In genomic region chr9:30849444-30849843, GRCm38 (mm10) we compare ENCODE assay signal across 22 mouse cellular contexts.
DNase-seq lines count a peak whose midpoint lies in the region; ATAC-seq and TF ChIP-seq lines count a peak whose summit lies in the region.
"Had no signal": no experiment of that assay in that cellular context is flagged by ENCODE, and none has a peak within 500 bp of the region (broad histone marks: within the 10 kb centered on the region; RNA-seq: fewer than 3 reads in every experiment).

No protein-coding gene starts in this region.

- H3K9me3 ChIP-seq in kidney, embryonic 16.5 days (ENCODE audit: low read length), result no peaks in the 10 kb centered on the region
- H3K9me3 ChIP-seq in forebrain, embryonic 11.5 days (ENCODE audit: control insufficient read depth, low read length), result no peaks in the 10 kb centered on the region
- H3K9me3 ChIP-seq: embryonic facial prominence, embryonic 10.5 days; embryonic facial prominence, embryonic 12.5 days; forebrain, embryonic 12.5 days; G1E had no signal

- no peak for TF ChIP-seq POLR2A in kidney, adult 2 months (IDR thresholded peaks at IDR 0.05; ENCODE audit: low read depth, low read length)

- no peak overlapping the region for H3K4me2 ChIP-seq in kidney, embryonic 16.5 days (replicated peaks; ENCODE audit: low read depth, low read length)
- no peak overlapping the region for H3K4me2 ChIP-seq in forebrain, embryonic 11.5 days (ENCODE audit: low read depth, low read length, severe bottlenecking)
- H3K4me2 ChIP-seq: embryonic facial prominence, embryonic 12.5 days; forebrain, embryonic 12.5 days had no signal

- no peak overlapping the region for H3K27ac ChIP-seq in kidney, embryonic 16.5 days (ENCODE audit: low read length)
- H3K27ac ChIP-seq in kidney, adult 2 months (ENCODE audit: insufficient read depth, low read depth, low read length), result no peak overlapping the region
- no peak overlapping the region for H3K27ac ChIP-seq in forebrain, embryonic 11.5 days (ENCODE audit: low read depth, low read length)
- H3K27ac ChIP-seq: embryonic facial prominence, embryonic 10.5 days; embryonic facial prominence, embryonic 12.5 days; forebrain, embryonic 12.5 days had no signal

- TF ChIP-seq CTCF in kidney, adult 2 months (conservative IDR thresholded peaks at IDR 0.05; ENCODE audit: insufficient read depth, insufficient read length, low read depth, low read length), result no peak

- H3K4me1 ChIP-seq in kidney, embryonic 16.5 days (ENCODE audit: insufficient read depth, low read length), result peaks cover 5% of the 10 kb centered on the region; the same call in 1 of the 2 replicates
- no peaks in the 10 kb centered on the region for H3K4me1 ChIP-seq in kidney, adult 2 months (ENCODE audit: control insufficient read depth, insufficient read depth, low read length)
- no peaks in the 10 kb centered on the region for H3K4me1 ChIP-seq in forebrain, embryonic 11.5 days (replicated peaks; ENCODE audit: control insufficient read depth, insufficient read depth, low read length)
- H3K4me1 ChIP-seq: forebrain, embryonic 12.5 days had no signal

- peak; percentile 84 for DNase-seq in heart, adult 11 months
- no peak for DNase-seq in heart, postnatal 10 days
- DNase-seq in kidney, adult 2 months, result no peak
- no peak for DNase-seq in forebrain, embryonic 11.5 days (ENCODE audit: low spot score)
- DNase-seq: adrenal gland, adult 8-10 months; B cell, adult 2 months; cerebellum, adult 11-12 months; cerebellum, adult 2 months; cerebellum, adult 9-10 months; cerebellum, postnatal 10 days; cerebellum, postnatal 25 days had no signal

- no peak overlapping the region for H3K4me3 ChIP-seq in kidney, embryonic 16.5 days (ENCODE audit: low read length)
- no peak overlapping the region for H3K4me3 ChIP-seq in kidney, adult 2 months (ENCODE audit: insufficient read depth, low read depth, low read length)
- H3K4me3 ChIP-seq in forebrain, embryonic 11.5 days (ENCODE audit: low read depth, low read length), result no peak overlapping the region
- H3K4me3 ChIP-seq: embryonic facial prominence, embryonic 10.5 days; embryonic facial prominence, embryonic 12.5 days; forebrain, embryonic 12.5 days had no signal

- H3K36me3 ChIP-seq in kidney, embryonic 16.5 days (ENCODE audit: insufficient read depth, low read length), result no peaks in the 10 kb centered on the region
- no peaks in the 10 kb centered on the region for H3K36me3 ChIP-seq in kidney, adult 2 months (ENCODE audit: control insufficient read depth, insufficient read depth, low read length)
- no peaks in the 10 kb centered on the region for H3K36me3 ChIP-seq in forebrain, embryonic 11.5 days (ENCODE audit: control insufficient read depth, insufficient read depth, low read length)
- H3K36me3 ChIP-seq: embryonic facial prominence, embryonic 10.5 days; embryonic facial prominence, embryonic 12.5 days; forebrain, embryonic 12.5 days; G1E had no signal

- WGBS in kidney, embryonic 16.5 days, result 53% methylated on average over 8 of the region's 8 CpGs
- 62% methylated on average over 8 of the region's 8 CpGs for WGBS in kidney, adult 2 months
- WGBS in forebrain, embryonic 11.5 days, result 89% methylated on average over 8 of the region's 8 CpGs

- intact Hi-C loops in heart, postnatal 10 days (cut with DNase I), result loop anchor here (5.0 kb wide), 1 partner anchor 67 kb away; no protein-coding TSS in a partner anchor

- H3K9ac ChIP-seq in kidney, embryonic 16.5 days (replicated peaks; ENCODE audit: low read length), result no peak overlapping the region
- no peak overlapping the region for H3K9ac ChIP-seq in forebrain, embryonic 11.5 days (ENCODE audit: low read length)
- H3K9ac ChIP-seq: embryonic facial prominence, embryonic 12.5 days; forebrain, embryonic 12.5 days had no signal

- no peaks in the 10 kb centered on the region for H3K27me3 ChIP-seq in kidney, embryonic 16.5 days (ENCODE audit: insufficient read depth, low read length)
- no peaks in the 10 kb centered on the region for H3K27me3 ChIP-seq in kidney, adult 2 months (replicated peaks; ENCODE audit: control insufficient read depth, insufficient read depth, low read length)
- no peaks in the 10 kb centered on the region for H3K27me3 ChIP-seq in forebrain, embryonic 11.5 days (ENCODE audit: control insufficient read depth, insufficient read depth, low read length)
- H3K27me3 ChIP-seq: CH12.LX; embryonic facial prominence, embryonic 12.5 days; forebrain, embryonic 12.5 days; Patski had no signal

- 0 out of 2 replicates have a peak, but pooled peaks have one; percentile 27 for ATAC-seq in kidney, embryonic 16.5 days (ENCODE audit: low FRiP score, low TSS enrichment)
- ATAC-seq in forebrain, embryonic 11.5 days (replicated peaks; ENCODE audit: low FRiP score), result no peak
- ATAC-seq: activated CD4-positive, CD25-positive, alpha-beta regulatory T cell, adult 4 months; CD4-positive, CD25-positive, alpha-beta regulatory T cell, adult 4 months; forebrain, embryonic 14.5 days; forebrain, embryonic 16.5 days; Patski had no signal
